Mouse (Mus musculus): ENCODE results near the gene Nme7.

The Nme7 gene

DNA sequence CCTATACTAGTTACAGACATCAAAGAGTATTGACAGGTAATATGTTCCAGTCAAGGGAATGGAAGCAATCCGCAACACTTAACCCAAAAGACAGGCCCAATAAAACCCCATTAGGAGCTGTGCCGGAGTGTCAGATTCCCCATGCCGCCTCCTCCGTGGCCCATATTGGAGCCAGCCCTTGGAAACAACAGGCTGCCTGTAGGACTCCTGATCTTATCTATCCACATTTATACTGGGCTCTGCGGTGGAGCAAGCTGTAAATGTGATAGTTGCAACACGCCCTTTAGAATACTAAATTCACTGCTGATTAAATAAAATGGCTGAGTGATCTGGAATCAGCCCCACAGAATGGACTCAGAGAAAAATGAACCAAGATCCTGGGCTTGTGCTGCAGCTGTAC lies 130.1 kb downstream of the Nme7 start:
- peak in 1 of 2 experiments; percentile 6 for DNase-seq (ENCODE audit: low spot score in 2 of 2)

DNA sequence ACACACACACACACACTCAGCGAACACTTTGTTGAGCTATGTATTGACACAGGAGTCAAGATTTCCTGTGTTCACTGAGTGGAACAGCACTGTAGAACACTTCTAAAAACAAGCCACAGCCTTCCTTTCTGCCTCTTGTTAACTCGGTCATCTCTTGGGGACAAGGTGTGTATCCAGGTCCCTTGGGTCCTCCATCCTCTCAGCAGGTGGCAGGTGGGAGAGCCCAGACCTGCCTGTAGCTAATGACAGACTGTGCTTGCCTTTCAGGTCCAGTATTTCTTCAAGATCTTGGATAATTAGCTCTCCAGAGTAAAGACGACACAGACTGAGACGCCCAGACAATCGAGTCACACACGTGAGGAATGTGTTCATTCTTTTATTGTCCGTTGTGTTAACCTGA lies 132.8 kb downstream of the Nme7 start:
- peak; percentile 16 to 20 for DNase-seq (ENCODE audit: low spot score in 2 of 2)

DNA sequence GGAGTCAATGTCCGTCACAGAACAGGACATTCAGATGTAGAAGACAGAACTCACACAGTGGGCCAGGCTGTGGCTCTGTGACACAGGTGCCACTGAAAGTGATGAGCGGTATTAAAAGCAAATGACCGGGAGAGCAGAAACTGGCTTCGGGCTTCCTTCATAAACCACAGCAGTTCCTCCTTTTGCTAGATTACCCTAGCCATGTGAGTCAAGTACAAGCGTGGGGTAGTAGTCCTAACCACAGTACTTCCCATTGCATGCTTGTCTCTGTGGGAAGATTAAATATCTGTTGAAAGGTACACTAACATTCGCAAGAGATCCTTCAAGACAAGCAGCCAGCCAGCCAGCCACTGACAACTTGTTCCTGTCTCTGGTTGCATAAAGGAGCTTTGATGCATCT lies 136.3 kb downstream of the Nme7 start:
- no peak for DNase-seq (ENCODE audit: low spot score in 2 of 2)

DNA sequence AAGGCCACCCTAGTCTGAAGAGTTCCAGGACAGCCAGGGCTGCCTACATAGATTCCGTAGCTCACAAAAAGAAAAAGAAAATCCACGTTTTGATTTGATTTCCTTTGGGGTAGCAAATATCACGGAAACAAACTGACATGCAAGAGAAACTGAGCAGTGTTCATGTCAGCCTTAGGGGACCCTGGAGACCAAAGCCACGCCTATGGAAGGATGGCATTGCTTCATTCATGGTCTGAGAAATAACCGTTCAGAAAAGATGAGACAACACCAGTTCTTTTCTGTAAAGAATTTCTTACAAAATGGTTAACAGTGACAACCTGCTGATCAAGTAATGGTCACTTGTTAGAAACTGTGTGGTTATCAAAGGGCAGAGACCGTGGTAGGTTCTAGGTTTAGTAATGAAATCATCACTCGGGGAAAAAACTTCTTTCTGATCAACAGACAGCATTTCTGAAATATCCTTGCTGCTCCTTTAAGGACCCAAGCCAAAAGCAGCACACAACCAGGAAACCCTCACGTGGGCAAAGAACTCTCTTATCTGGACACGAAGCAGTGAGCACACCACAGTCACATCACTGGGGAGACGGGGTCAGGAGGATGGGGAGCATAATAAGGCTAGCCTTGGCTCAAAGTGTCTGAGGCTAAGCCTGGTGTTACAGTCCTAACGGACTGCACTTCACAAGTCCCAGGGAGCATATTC lies 136.9 kb downstream of the Nme7 start:
- DNase-seq (ENCODE audit: low spot score in 2 of 2), result no peak

DNA sequence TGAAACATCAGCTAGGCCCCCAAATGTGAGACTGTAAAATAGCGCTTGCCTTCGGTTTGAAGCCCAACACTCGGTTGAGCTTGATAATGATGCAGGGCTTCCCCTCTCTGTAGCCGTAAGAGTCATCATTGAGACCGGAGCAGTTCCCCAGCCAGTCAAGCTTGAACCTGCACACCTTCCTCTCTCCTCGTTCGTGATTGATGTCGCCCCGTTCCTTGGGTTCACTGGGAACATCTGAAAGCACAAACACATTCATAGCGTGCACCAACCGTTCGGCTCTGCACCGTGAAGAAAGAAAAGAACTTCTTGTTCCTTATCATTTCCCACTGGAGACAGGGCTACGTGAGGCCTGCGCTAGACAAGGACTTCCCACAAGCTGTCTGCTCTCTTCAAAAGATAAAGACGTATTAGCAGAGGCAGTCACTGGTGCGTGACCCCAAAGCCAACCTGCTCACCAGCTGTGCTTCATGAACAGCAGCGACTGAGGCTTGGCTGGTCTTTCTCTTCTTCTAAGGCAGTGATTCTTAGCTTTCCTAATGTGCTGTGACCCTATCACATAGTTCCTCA lies 137.6 kb downstream of the Nme7 start:
- no peak for DNase-seq (ENCODE audit: low spot score in 2 of 2)

DNA sequence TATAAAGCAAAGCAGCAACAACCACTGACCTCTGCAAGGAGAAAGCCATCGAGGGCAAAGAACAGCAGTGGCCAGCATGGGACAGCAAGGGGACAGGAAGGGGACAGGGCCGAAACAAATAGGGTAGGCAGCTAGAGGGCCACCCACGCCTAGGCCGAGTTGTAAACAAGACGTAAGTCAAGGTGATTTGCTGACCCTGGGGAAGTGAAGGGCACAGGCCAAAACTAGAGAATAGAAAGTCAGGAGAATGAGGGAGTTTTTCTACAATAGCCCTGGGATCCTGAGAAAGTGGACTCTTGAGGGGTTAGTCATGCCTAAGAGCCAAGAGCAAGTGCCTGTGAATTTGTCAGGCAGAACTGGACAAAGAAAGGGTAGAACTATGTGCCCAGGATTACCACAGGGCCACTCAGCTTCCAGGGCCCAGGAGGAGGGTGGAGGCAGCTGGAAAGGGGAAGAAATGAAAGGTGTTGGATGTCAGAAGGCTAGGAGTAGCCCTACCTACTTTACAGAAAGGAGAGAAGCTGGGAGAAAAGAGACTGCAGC lies 141.8 kb downstream of the Nme7 start:
- no peak for DNase-seq (ENCODE audit: low spot score in 2 of 2)

DNA sequence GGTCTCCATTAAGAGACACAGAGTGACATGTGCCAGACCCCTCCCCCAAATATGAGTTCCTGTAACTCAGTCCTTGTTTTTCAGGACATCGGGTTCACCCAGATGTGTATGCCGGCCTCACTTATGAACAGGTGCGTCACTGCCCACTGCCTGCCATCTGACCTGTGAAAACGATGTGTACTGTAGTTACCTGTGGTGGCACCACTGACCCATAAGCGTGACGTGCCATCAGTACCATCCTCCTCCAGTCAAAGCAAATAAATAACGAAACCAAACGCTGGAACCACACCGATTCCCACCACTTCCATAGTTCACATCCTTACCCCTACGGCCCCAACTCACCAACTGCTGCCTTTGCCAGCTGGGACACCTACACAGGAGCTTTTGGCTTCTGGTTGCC lies 142.6 kb downstream of the Nme7 start:
- no peak for DNase-seq (ENCODE audit: low spot score in 2 of 2)

DNA sequence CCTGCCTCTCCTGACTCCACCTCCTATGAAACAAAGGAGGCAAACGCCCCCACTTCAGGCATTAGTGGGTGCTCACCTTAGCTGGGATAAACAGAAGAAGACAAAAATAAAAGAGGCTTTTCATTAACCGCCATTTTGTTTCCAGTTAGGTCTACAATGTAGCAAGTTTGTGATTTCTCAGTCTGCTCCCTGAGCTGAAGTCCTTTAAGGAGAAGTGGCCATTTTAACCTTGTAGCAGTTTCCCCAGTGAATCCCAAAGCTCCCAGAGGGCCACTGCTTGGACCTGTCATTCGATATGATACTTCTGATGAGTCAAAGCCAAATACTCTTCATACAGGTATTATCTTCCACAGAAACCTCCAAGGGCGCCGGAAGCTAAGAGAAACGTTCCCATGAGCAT lies 143.6 kb downstream of the Nme7 start:
- no peak for DNase-seq (ENCODE audit: low spot score in 2 of 2)

DNA sequence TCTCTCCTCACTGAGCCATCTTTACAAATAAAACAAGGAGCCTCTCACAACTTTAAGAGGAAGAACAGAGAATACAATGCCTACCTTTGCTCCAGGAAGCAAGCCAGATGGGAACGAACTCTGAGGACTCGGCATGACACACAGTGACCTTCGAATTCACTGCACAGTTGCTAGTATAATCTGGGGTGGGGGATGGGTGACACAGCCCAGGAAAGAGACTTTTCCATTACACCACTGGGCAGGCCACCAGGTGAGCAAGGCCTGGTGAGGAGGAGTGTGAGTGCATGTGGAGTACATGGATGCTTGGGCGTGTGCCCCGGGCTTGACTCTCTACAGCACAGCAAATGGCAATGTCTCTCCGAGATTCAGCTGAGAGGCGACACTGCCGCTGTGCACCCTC lies 145.7 kb downstream of the Nme7 start:
- DNase-seq (ENCODE audit: low spot score in 2 of 2), result no peak

DNA sequence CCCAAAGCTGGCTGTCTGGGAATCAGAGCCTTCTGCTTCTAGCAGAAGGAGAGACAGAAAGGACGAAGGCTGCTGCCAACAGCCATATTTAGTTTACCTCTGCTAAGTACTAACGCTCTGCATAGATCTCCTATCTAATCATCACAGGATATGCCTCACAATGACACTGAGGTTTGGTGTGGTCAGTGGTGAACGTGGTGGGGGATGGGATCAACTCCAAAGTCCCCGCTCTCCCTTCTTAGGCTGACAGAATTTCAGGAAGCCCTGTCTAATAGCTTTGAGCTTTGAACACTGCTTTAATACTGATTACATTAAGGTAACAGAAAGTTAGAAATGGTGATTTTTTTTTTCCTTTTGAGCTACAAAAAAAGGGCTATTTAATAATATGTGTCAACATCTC lies 146.3 kb downstream of the Nme7 start:
- no peak for DNase-seq (ENCODE audit: low spot score in 2 of 2)

DNA sequence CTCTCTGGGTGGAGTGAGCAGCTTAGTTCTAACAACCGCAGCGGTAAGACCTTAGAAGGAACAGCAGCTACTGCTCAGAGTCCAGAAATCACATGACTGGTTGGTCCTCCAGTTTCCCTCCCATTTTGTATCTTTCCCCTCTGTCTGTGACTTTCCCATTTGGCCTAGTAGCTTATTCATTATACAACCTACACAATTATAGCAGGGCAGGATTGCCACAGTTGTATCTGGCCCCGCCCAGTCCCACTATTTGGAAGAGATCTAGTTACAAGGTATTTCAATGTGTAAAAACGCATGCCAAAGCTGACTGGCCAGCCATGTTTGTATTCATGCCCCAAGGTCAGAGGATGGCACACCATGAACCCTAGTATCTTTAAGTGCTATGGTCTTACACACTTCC lies 146.7 kb downstream of the Nme7 start:
- no peak for DNase-seq (ENCODE audit: low spot score in 2 of 2)

DNA sequence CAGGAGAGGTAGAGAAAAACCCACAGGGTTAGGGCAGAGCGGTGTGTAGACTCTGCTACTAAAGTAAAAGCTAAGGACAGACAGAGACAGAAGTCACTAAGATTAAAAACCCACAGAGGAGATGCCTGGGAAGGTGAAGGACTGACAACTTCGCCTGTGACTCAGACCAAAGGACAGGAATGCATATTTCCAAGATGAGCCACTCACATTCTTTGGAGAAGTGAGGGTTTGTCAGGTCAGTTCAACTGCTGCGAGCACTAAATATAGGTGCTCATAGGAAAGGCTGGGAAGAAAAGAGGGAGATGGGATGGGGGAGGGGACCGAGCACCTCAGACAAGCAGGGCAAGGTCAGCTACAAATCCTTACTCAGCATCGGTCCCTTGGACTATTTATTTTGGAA lies 147.4 kb downstream of the Nme7 start:
- no peak for DNase-seq (ENCODE audit: low spot score in 2 of 2)

DNA sequence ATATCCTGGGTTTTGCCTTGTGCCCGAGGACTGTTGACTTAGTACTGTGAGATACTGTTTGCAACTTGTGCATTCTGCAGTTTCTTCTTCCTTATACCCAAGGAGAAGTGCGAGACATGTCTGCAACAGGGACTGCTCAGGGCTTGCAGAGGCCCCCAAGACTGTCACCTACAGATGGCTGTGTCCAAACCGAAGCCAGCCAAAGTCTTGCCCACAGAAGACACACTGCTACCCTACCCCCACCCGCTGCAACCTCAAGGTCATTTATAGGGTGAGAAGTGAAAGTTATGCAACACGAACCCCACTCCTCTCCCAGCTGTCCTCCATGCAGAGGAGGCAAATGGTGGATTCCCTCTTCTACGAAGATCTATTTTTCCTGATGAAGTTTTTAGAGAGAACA lies 148.7 kb downstream of the Nme7 start:
- no peak for DNase-seq (ENCODE audit: low spot score in 2 of 2)

DNA sequence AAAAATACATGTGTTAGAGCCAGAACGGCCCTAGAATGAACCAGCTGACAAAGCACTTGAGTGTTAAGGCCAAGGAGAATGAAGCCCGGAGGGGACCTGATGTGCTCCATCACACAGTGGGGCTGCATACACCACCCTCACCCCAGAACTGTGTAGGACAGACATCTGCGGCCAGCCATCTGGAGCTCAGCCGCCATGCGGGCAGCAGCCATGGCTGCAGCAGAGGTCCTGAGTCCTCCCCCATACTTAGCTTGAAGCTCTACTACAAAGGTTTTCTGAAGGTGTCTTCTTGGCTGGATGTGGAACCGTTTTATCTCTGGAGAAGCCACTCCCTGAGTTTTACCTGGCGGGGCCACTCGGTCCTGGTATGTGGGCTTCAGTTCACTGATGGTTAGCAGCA lies 149.2 kb downstream of the Nme7 start:
- no peak for DNase-seq (ENCODE audit: low spot score in 2 of 2)

DNA sequence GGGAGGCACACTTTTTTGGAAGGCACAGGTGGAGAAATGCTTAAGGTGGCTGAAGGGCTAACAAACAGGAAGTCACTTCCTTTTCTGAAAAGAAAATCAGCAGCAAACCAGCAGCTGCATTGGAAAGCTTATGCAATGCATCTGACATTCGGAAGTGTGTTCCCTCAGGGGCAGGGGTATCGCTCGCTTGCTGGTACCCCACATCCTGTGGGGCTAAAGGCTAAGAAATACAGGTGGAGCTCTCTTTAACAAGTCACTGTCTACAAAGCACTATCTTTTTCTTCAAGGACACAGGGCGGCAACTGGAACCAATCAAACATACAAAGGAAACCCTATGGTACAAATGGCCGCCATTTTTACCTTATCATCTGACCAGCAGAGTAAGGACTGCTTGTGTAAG lies 149.8 kb downstream of the Nme7 start:
- DNase-seq (ENCODE audit: low spot score in 2 of 2), result no peak

DNA sequence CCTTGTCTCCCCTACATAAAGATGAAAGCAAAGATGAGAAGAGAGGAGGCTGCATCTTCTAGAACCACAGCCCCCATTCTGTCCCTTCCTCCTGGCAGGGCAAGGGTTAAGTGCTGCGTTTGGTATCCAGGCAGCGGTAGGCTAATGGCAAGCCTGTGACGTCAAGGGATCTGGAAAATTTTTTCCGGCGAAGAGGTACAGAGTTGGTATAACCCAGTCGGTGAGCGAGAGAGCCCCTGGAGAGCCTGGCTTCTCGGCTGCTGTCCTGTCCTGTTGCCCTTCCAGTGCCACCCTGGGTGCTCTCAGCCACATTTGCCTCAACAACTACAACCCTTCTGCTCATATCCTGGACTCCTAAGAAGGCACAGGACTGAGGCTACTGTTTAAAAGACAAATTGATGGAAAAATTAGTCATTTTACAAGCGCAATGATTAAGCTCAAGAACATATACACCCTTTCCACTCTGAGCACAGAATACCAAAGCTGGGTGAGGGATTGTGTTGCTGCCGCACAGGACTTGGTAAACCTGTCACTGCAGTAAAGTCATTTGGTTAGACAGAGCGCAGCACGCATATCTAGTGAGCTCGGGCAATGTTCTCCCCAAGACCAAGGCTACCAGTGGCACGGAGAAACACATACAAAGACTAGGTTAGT lies 151.0 kb downstream of the Nme7 start:
- DNase-seq (ENCODE audit: low spot score in 2 of 2), result peak; percentile 80 to 83

DNA sequence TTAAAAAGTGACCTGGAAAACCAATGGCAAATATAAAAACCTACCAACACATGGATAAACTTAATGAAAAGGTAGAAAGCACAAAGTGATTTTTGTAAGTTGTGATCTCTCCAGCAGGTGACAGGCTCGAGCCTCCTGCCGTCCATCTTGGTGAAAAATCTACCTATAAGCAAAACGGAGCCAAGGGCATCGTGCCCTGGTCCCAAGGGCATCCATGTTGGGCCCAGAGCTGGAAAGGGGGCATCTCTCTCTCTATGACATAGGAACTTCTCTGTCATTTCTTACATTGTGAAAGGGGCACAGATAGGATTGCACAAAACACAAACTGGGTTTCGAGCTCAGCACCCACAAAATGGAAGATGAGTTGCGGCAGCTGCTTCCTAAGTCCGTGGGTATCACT lies 151.7 kb downstream of the Nme7 start:
- DNase-seq (ENCODE audit: low spot score in 2 of 2), result no peak

DNA sequence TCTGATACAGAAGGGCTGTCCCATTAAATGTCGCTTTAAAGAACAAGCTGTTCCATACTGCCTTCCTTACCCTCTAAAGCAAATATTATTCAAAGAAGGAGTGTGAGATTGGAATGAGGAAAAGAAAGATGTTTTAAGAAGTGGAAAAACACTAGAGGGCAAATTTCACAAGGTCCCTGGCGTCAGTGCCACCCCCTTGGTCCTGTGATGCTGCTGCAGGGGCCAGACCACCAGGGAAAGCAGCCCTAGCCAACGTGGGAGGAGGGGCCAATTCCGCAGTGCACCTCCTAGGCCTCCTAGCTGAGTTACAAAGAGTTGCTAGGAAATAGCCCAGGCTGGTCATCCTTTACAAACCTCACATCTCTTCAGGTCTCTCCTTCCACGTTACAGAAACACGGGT lies 152.1 kb downstream of the Nme7 start:
- no peak for DNase-seq (ENCODE audit: low spot score in 2 of 2)

DNA sequence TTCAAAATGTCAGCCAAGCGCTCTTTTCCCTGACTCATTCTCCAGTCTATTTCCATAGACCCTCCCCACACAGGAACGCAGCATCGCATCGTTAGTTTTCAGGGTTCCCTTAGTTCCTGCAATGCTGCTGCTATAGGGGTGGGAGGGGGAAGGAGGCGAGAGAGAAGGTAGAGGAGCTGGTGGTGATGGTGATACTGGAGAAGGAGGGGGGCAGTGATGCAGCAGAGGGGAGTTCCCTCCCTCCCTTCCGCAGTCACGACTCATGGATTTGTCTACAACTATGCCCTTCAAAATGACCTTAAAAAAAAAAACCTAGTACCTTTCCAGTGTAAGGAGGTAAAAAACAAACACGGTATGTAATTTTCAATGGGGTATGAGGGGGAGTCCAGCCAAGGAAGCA lies 152.8 kb downstream of the Nme7 start:
- no peak for DNase-seq (ENCODE audit: low spot score in 2 of 2)

DNA sequence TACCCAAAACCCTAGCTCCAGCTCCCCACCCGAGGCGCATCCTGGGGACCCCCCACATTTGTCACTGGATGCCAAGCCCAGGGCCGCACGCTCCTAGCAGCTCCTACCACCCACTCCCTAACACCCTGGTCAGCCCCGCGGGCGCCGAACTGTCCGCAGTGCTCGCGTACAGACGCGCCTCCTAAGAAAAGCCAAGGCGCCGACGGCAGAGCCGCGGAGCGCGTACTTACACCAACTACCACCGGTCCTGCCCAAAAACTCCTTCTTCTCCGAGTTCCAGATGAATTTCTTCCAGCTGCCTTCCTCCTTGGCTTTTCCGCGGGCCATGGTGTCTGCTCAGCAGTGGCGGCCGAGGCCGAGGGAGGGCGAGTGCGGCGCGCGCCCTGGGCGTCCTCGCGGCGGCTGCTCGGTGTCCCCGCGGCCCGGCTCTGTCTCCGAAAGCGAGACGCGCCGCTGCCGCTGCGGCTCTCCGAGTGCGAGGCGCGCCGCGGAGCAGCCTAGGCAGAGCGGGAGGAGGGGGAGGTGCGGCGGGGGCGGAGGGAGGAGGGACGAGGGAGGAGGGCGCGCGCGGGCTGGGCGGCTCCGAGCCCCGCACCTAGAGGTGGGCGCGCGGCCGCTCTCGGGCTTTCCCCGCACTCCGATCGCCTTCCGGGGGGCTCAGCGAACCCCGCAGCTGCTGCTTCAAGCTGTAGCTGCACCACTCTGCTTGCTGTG lies 153.8 kb downstream of the Nme7 start:
- DNase-seq (ENCODE audit: low spot score in 2 of 2), result peak in 1 of 2 experiments; percentile 60

DNA sequence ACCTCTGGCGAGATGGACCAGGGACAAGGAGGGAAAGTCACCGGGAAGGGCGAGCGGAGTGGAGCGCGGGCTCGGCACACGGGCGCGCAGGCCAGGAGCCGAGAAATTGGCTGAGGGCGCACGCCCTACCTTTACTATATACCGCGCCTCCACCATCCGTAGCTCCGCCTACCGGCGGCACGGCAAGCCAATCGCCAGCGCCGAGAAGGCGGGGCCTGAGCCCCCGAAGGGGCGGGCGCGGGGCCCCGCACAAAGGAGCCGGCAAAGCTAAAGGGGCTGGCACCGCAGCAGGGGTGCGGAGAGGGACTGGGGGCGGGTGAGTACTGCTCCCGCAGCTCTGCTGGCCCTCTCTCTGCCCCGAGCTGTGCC lies 154.3 kb downstream of the Nme7 start, which contains the start of gene Atp1b1:
Atp1b1 (minus strand) TSS at position 111 of the 369 bp plus-strand sequence.
- peak; percentile 91 for DNase-seq (ENCODE audit: low spot score in 2 of 2)

DNA sequence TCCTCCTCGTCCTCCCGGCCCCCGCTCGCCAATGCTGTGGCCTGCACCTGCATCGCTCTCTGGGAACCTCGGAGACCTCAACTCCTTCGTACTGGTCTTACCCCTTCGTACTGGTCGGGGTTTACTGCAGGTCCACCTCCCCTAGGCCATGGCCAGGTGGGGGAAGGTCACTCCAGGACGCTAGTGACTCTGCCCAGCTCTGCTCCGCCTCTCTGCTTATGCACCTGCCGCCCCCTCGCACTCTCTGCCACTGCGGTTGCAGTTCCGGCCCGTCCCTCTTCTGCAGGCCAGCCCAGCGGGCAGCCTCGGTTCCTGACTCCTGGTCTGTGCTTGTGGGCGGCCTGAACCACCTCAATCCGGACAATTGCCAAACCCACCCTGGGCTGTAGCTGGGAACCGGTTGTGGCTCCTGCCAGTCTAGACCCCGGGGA lies 154.7 kb downstream of the Nme7 start:
- peak in 1 of 2 experiments; percentile 62 for DNase-seq (ENCODE audit: low spot score in 2 of 2)

All from frontal cortex, postnatal 36 days (tissue).